Mouse (Mus musculus) thymus, adult 2 months (tissue): ENCODE data around the gene Vps29. TPM values are rescaled to one million over a fixed set of nuclear protein-coding genes. Genes with fewer than 3 reads are reported as not detected.

Experiments
- DNase-seq: peaks from one replicate; pipeline ENCODE4 v3.0.0; 2021
- H3K27ac ChIP-seq: fragments of 200-500 bp; 2 replicates; pipeline ENCODE4 v1.5.1; 2012; ENCODE audit warnings: low read length, control low read depth; ENCODE audit not compliant: control insufficient read depth, insufficient read depth
- H3K27me3 ChIP-seq: fragments of 200-500 bp; 2 replicates; pipeline ENCODE4 v1.6.1; 2012; ENCODE audit warnings: mild to moderate bottlenecking, low read length, moderate library complexity, mixed read lengths; ENCODE audit not compliant: control insufficient read depth, insufficient read depth
- H3K36me3 ChIP-seq: fragments of 200-500 bp; 2 replicates; pipeline ENCODE4 v1.6.1; 2012; ENCODE audit warnings: mild to moderate bottlenecking, low read length, moderate library complexity; ENCODE audit not compliant: control insufficient read depth, insufficient read depth
- H3K4me1 ChIP-seq: fragments of 200-500 bp; replicated peaks from 2 replicates; pipeline ENCODE4 v1.6.1; 2012; ENCODE audit warnings: low read length; ENCODE audit not compliant: control insufficient read depth, insufficient read depth
- H3K4me3 ChIP-seq: fragments of 200-500 bp; 2 replicates; pipeline ENCODE4 v1.5.1; 2012; ENCODE audit warnings: mild to moderate bottlenecking, low read length, control low read depth, moderate library complexity; ENCODE audit not compliant: control insufficient read depth, insufficient read depth
- CTCF ChIP-seq: fragments of 200-500 bp; IDR thresholded peaks from 2 replicates; pipeline ENCODE4 v1.5.1; 2012; ENCODE audit warnings: mild to moderate bottlenecking, control low read depth, low read length, moderate library complexity, borderline replicate concordance; ENCODE audit not compliant: control insufficient read depth, poor library complexity, insufficient read depth; ENCODE audit errors: extremely low read depth
- POLR2A ChIP-seq: fragments of 200-500 bp; IDR thresholded peaks from 2 replicates; pipeline ENCODE4 v1.6.1; 2012; ENCODE audit warnings: mild to moderate bottlenecking, low read length, control low read depth, moderate library complexity; ENCODE audit not compliant: control insufficient read depth, poor library complexity, insufficient read depth; ENCODE audit errors: extremely low read depth
- WGBS: fragments of 180-500 bp; shearing (Covaris S2); methylation state at CpG from one replicate; pipeline ENCODE4 v1.1.7; 2018; 5-methylcytosine and 5-hydroxymethylcytosine counted together
- polyA plus RNA-seq: library from polyadenylated mRNA; depleted of rRNA; stranded (reverse); fragments of >200 nt; gene quantifications from 2 replicates; pipeline ENCODE4 v1.2.3, GENCODE M21; 2012

Vps29 gene
- polyA plus RNA-seq, 1 experiment: 54.5 TPM

DNA sequence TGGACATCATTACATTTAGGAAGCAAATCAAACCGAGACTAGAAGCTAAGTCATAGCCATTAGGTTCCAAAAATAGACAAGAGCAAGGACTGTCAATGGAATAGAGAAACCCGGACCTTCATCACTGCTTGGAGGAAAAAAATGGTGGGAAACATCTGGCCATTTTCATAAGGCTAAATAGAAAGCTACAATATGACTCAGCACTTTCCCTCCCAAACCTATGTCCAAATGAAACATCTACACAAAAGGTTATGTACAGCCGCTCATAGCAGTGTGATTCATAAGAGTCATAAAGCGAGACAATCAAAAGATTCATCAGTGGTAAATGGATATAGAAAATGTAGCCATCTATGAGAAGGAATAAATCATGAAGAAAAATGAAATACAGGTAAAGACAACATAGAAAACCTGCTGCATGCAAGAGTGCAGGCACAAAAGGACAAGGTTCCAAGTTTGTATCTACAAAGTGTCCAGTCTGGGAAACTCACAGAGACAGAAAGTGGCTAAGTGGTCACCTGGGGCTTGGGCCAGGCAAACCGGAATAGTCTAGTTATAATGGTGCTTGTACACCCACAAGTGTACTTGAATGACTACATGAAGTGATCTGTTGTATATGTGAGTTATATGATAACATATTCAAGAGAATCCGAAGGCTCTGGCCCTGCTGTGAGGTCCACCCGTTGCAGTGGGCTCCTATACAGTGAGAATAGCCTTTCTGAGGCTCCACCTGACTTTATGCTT, 17.4 kb upstream of the Vps29 start:
- TF ChIP-seq CTCF: no peak
- TF ChIP-seq POLR2A: no peak
- no peak for DNase-seq
- 87% methylated on average over 7 of the region's 7 CpGs for WGBS
- no peaks in the 10 kb centered on the region for H3K36me3 ChIP-seq
- no peak overlapping the region for H3K4me3 ChIP-seq
- H3K27me3 ChIP-seq: no peaks in the 10 kb centered on the region
- no peak overlapping the region for H3K27ac ChIP-seq
- H3K4me1 ChIP-seq: peaks cover 4% of the 10 kb centered on the region

DNA sequence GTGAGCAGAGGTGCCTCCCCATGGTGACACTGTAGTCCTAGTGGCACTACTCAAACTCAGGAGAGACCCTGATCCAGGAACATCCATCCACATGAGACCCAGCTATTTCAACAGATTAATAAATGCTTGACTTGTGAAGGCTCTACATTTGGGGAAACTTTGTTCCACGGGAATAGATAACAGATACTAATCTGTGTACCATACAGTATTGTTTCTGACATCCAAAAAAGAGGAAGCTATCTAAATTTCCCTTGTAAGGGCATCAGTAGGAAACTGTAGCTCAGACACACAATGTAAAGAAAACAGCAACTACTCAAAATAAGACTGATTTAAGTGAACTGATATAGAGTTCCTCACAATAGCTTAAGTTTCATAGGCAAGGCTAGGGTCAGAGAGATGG, 11.3 kb upstream of the Vps29 start:
- TF ChIP-seq POLR2A: no peak
- no peak for TF ChIP-seq CTCF
- no peaks in the 10 kb centered on the region for H3K36me3 ChIP-seq
- WGBS: 29% methylated on average over 1 of the region's 1 CpGs
- DNase-seq: no peak
- no peak overlapping the region for H3K27ac ChIP-seq
- no peak overlapping the region for H3K4me3 ChIP-seq
- H3K27me3 ChIP-seq: no peaks in the 10 kb centered on the region
- no peaks in the 10 kb centered on the region for H3K4me1 ChIP-seq

DNA sequence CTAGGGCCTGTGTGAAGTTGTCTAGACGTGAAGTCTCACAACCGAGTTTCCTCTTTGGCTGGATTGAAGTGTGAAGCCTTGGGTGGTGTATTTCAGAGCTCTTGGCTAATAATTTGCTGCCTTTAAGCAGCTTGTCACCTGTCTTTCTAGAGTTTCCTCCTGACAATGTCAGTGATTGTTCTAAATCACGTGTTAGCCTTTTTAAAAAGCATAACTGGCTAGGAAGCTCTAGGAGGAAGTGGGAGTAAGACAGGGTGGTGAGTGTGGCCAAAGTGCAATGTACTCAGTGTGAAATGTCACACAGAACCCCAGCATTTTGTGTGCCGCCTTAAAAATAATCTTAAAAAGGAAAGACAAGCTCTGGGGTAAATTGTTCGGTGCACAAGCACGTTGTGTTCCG, 10.4 kb upstream of the Vps29 start:
- no peak for DNase-seq
- Histone ChIP-seq H3K4me1 (no peaks in the 10 kb centered on the region), H3K27me3 (no peaks in the 10 kb centered on the region), H3K36me3 (no peaks in the 10 kb centered on the region), H3K27ac (no peak overlapping the region), H3K4me3 (no peak overlapping the region)
- TF ChIP-seq CTCF: no peak
- TF ChIP-seq POLR2A: no peak
- WGBS: 26% methylated on average over 7 of the region's 7 CpGs

DNA sequence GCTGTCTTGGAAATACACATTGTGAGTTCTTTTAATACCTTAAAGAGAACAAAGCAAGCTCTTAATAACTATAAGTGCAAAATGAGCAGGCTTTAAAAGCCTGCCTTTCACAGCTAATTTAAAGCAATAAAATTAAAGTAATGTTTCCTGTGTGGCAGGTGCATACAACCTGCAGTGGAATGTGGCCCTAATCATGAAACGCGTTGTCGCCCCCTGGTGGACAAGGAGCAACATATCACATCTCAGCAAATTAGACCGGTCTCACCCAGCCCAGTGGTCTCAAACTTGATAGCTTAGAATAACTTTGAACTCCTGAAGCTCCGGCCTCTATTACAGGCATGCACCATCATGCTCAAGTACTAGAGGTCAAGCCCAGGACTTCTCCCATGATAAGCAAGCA, 9.9 kb upstream of the Vps29 start:
- H3K4me1 ChIP-seq: no peaks in the 10 kb centered on the region
- H3K36me3 ChIP-seq: no peaks in the 10 kb centered on the region
- peak; percentile 87 for DNase-seq
- no peak for TF ChIP-seq POLR2A
- TF ChIP-seq CTCF: peak; percentile 44; the same call in 1 of the 2 replicates
- 5% methylated on average over 5 of the region's 5 CpGs for WGBS
- no peak overlapping the region for H3K27ac ChIP-seq
- H3K27me3 ChIP-seq: no peaks in the 10 kb centered on the region
- H3K4me3 ChIP-seq: no peak overlapping the region

- TF ChIP-seq POLR2A: no peak
- no peak for TF ChIP-seq CTCF
- no peak for DNase-seq
- no peaks in the 10 kb centered on the region for H3K27me3 ChIP-seq
- WGBS: 97% methylated on average over 4 of the region's 4 CpGs
- H3K4me1 ChIP-seq: no peaks in the 10 kb centered on the region
- no peak overlapping the region for H3K27ac ChIP-seq
- no peak overlapping the region for H3K4me3 ChIP-seq
- no peaks in the 10 kb centered on the region for H3K36me3 ChIP-seq
Measured at GRCm38 (mm10) chr5:122345777-122346176, 8.4 kb upstream of the Vps29 start.

DNA sequence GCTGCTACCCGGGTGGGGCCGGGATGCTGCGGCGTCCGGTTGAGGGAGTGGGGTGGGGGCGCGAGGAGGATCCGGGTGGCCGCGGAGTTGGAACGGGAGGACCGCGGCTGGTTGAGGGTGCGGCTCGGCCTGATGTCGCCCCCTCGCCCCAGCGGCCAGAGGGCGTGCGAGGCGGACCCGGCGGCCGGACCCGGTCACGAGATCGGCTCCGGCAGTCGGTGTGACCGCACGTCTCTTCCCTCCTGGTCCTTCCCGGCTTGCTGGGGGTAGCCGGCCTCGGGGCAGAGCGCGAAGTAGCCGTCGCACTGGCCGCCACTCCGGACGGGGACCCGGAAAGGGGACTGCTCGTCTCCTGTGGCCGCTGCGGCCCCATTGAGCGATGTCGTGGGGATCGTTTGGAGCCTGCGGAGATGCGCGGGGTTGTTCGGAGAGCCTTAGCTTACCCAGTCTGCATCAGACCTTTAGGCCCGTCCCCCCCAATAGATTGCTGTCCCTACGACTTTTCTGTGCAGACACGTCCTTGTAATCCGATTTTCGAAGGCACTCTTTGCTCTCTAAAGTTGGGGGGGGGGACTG, 411 bp downstream of the Vps29 start:
- no peak for TF ChIP-seq POLR2A
- no peak for TF ChIP-seq CTCF
- H3K4me3 ChIP-seq: peak overlapping the region; percentile 78
- H3K36me3 ChIP-seq: no peaks in the 10 kb centered on the region; the same call in 1 of the 2 replicates
- no peak overlapping the region for H3K27ac ChIP-seq
- WGBS: under 1% methylated on average over 57 of the region's 57 CpGs
- peaks cover 6% of the 10 kb centered on the region for H3K4me1 ChIP-seq
- DNase-seq: no peak
- no peaks in the 10 kb centered on the region for H3K27me3 ChIP-seq

DNA sequence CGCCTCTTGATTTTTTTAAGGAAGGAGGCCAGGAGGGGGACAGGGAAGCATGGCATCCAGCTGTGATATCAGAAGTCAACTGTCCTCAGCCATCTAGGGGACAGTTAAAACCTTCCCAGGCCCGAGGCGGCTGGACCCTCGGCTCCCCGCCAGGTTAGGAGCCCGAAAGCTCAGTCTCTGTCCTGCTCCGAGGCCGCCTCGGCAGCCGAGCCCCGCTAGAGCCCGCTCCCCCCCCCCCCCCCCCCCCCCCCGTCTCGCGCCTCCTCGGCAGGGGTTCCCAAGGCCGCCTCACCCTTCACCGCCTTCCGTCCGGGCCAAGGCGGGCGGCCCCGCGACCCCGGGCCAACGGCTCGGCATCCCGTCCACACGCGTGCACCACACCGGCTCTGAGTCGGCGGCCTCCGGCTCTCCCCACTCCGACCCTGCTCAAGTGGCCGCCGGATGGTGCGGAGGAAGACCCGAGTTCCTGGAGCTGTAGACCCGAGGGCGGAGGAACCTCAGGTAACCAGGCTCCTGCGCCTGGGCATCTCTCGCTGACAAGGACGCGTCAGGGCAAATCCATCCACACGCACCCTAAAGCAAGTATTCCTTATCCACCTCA, 17.5 kb downstream of the Vps29 start, which contains the start of gene Gpn3:
TSS of gene Gpn3 (plus strand) at position 286 of the 601 bp plus-strand sequence.
- Histone ChIP-seq H3K36me3 (peaks cover 23% of the 10 kb centered on the region), H3K4me3 (peak within 1 kb of the TSS; percentile 91), H3K27me3 (no peaks in the 10 kb centered on the region), H3K4me1 (peaks cover 2% of the 10 kb centered on the region; the same call in 1 of the 2 replicates), H3K27ac (peak within 1 kb of the TSS; percentile 85)
- WGBS: 3% methylated on average over 28 of the region's 46 CpGs
- no peak for DNase-seq
- TF ChIP-seq POLR2A (no peak), CTCF (no peak)
